Mouse (Mus musculus): ENCODE measurements around the gene Gtf2h1. TPM values are rescaled to one million over a fixed set of nuclear protein-coding genes. Genes with fewer than 3 reads are reported as not detected.
"Not testable (repeated sequence)": the region's sequence is repeated elsewhere in the genome, so short reads cannot be mapped to it uniquely, and the experiment has no call there.

Gtf2h1 gene
- polyA plus RNA-seq, 1 experiment from 2014 or later: 48.5 TPM

- peaks cover 17% of the 10 kb centered on the region for H3K4me1 ChIP-seq
- 82% methylated on average over 4 of the region's 4 CpGs for WGBS
- H3K9me3 ChIP-seq (replicated peaks): no peaks in the 10 kb centered on the region
- no peak overlapping the region for H3K9ac ChIP-seq
- ATAC-seq (ENCODE audit: insufficient number of reproducible peaks, low FRiP score, low TSS enrichment, low read depth): no peak
- no peak overlapping the region for H3K27ac ChIP-seq (replicated peaks)
- H3K27me3 ChIP-seq: no peaks in the 10 kb centered on the region
- H3K4me2 ChIP-seq (replicated peaks): no peak overlapping the region
- no peak overlapping the region for H3K4me3 ChIP-seq (replicated peaks)
- peaks cover 8% of the 10 kb centered on the region; the same call in 1 of the 2 replicates for H3K36me3 ChIP-seq
Measured at GRCm38 (mm10) chr7:46793871-46794270, 2.0 kb upstream of the Gtf2h1 start.

DNA sequence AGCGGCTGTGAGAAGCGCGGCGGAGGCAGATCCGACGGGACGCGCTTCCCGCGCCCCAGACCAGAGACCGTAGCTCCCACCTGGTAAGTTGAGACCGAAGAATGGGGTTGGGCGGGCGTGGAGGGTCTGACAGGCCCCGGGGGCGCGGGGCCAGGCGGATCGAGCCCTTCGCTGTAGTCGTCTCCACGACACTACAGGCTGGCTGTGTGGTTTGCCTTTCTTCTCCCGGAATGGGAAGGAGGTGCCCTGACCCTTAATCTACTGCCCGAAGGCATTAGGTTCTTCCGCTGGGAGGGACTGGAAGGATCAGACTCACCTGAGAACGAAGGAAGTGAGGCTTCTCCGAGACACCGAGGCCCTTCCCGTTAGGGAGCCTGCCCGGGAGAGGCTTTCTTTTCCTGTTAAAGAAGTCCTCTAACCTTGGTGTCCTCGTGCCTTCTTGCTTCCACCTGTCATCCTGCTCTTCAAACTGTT lies 340 bp downstream of the Gtf2h1 start:
- Histone ChIP-seq H3K27ac (replicated peaks) (peak overlapping the region; percentile 89), H3K9ac (peak overlapping the region; percentile 88), H3K4me2 (replicated peaks) (peak overlapping the region; percentile 89), H3K4me3 (replicated peaks) (peak overlapping the region; percentile 93), H3K27me3 (no peaks in the 10 kb centered on the region), H3K4me1 (peaks cover 17% of the 10 kb centered on the region), H3K36me3 (0 out of 2 replicates have a peak, but pooled peaks cover 6% of the 10 kb centered on the region), H3K9me3 (replicated peaks) (no peaks in the 10 kb centered on the region)
- WGBS: 0% methylated on average over 31 of the region's 31 CpGs
- no peak; the same call in 1 of the 2 replicates for ATAC-seq (ENCODE audit: insufficient number of reproducible peaks, low FRiP score, low TSS enrichment, low read depth)

DNA sequence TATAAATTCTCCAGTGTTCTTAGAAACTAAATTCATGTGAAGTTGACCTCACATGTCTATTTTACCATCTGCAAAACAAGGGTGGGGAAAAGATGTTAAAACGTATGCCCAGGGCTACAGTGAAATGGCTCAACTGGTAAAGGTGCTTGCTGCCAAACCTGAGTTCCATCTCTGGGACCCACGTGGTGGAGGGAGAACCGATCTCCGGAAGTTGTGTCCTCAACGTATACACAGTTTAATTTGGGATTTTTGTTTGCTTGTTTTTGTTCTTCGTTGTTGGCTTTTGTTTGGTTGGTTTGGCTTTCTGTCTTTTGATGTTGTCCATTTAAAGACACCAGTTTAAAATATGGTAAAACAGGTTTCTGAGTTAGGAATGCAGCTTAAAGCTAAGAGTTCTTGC lies 876 bp downstream of the Gtf2h1 start:
- H3K9me3 ChIP-seq (replicated peaks): no peaks in the 10 kb centered on the region
- 50% methylated on average over 6 of the region's 6 CpGs for WGBS
- H3K9ac ChIP-seq: peak overlapping the region; percentile 88
- H3K27ac ChIP-seq (replicated peaks): no peak overlapping the region
- peak overlapping the region; percentile 89 for H3K4me2 ChIP-seq (replicated peaks)
- peaks cover 17% of the 10 kb centered on the region for H3K4me1 ChIP-seq
- no peak for ATAC-seq (ENCODE audit: insufficient number of reproducible peaks, low FRiP score, low TSS enrichment, low read depth)
- peaks cover 10% of the 10 kb centered on the region for H3K36me3 ChIP-seq
- no peaks in the 10 kb centered on the region for H3K27me3 ChIP-seq
- peak overlapping the region; percentile 93 for H3K4me3 ChIP-seq (replicated peaks)

GRCm38 (mm10) chr7:46810325-46810724 lies 14.4 kb downstream of the Gtf2h1 start:
- WGBS: 98% methylated on average over 6 of the region's 6 CpGs
- no peak overlapping the region for H3K4me2 ChIP-seq (replicated peaks)
- no peak overlapping the region for H3K27ac ChIP-seq (replicated peaks)
- H3K4me1 ChIP-seq: no peaks in the 10 kb centered on the region
- no peak overlapping the region for H3K9ac ChIP-seq
- no peaks in the 10 kb centered on the region for H3K9me3 ChIP-seq (replicated peaks)
- no peaks in the 10 kb centered on the region for H3K27me3 ChIP-seq
- H3K36me3 ChIP-seq: peaks cover 69% of the 10 kb centered on the region
- no peak for ATAC-seq (ENCODE audit: insufficient number of reproducible peaks, low FRiP score, low TSS enrichment, low read depth)
- no peak overlapping the region for H3K4me3 ChIP-seq (replicated peaks)

DNA sequence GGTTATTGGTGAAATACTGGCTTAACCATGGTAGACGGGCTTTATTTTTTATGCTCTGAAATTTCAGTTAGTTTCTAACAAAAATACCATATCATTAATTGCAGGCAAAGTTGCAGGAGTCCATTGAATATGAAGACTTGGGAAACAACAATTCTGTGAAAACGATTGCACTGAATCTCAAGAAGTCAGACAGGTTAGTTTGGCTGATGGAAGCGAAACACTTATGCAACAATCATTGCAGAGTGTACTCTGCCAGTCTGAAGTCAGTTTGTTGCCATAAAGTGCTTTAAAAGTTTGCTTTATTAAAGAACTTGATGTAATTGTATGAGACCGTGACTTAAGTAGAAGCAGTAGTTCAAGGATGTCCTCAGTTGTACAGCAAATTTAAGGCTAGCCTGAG lies 18.1 kb downstream of the Gtf2h1 start:
- Histone ChIP-seq H3K4me1 (no peaks in the 10 kb centered on the region), H3K27me3 (no peaks in the 10 kb centered on the region)
- ATAC-seq (ENCODE audit: insufficient number of reproducible peaks, low FRiP score, low TSS enrichment, low read depth): no peak

GRCm38 (mm10) chr7:46820876-46821632 lies 25.2 kb downstream of the Gtf2h1 start:
- not testable (repeated sequence) for H3K9me3 ChIP-seq (replicated peaks); H3K4me1 ChIP-seq; ATAC-seq (ENCODE audit: insufficient number of reproducible peaks, low FRiP score, low TSS enrichment, low read depth); H3K27me3 ChIP-seq; H3K4me3 ChIP-seq (replicated peaks); H3K4me2 ChIP-seq (replicated peaks); H3K27ac ChIP-seq (replicated peaks); H3K9ac ChIP-seq
- WGBS: 90% methylated on average over 15 of the region's 15 CpGs
- H3K36me3 ChIP-seq: peaks cover 70% of the 10 kb centered on the region

More for the DNA sequence above, 18.1 kb downstream of the Gtf2h1 start:
- no peaks in the 10 kb centered on the region for H3K9me3 ChIP-seq (replicated peaks)
- H3K9ac ChIP-seq: no peak overlapping the region
- 86% methylated on average over 4 of the region's 4 CpGs for WGBS
- H3K36me3 ChIP-seq: peaks cover 77% of the 10 kb centered on the region
- no peak overlapping the region for H3K27ac ChIP-seq (replicated peaks)
- H3K4me2 ChIP-seq (replicated peaks): no peak overlapping the region
- no peak overlapping the region for H3K4me3 ChIP-seq (replicated peaks)

DNA sequence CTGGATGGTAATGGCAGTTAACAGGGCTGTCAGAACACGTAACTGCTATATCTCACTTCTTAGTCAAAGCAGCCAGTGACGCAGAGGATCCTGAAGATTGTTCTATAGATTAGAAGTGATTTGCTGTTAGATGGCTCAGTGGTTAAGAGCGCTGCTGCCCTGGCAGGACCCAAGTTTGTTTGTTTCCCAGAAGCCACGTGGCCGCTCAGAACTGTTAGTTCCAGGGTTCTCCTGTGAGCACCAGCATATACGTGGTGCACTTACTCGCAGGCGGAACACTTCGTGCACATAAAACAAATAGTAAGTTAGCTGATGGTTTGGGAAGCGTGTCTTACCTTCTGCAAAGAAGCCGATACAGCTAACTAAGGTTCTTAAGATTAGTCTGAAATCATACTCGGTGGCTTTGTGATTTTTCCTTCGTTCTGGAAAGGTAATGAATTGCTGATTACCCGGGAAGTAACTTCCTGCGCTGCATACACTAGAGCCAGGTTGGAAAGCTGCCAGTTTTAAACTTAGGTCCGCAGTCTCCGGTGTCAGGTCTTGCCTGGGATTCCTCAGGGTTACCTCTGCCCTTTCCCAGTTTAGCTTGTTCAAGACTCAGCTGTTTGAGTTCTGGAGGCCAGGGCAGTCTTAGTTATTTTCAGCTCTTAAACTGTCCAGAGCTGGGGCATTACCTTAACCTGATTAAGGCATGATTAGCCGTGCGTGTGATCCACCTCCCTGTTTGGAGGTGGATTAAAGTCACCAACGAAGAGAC lies 31.3 kb downstream of the Gtf2h1 start:
- no peak overlapping the region for H3K27ac ChIP-seq (replicated peaks)
- H3K36me3 ChIP-seq: peaks cover 21% of the 10 kb centered on the region
- no peaks in the 10 kb centered on the region for H3K9me3 ChIP-seq (replicated peaks)
- H3K4me2 ChIP-seq (replicated peaks): no peak overlapping the region
- ATAC-seq (ENCODE audit: insufficient number of reproducible peaks, low FRiP score, low TSS enrichment, low read depth): no peak
- 67% methylated on average over 20 of the region's 20 CpGs for WGBS
- no peak overlapping the region for H3K4me3 ChIP-seq (replicated peaks)
- H3K9ac ChIP-seq: no peak overlapping the region
- H3K4me1 ChIP-seq: no peaks in the 10 kb centered on the region
- no peaks in the 10 kb centered on the region for H3K27me3 ChIP-seq

- no peaks in the 10 kb centered on the region for H3K4me1 ChIP-seq
- H3K4me3 ChIP-seq (replicated peaks): no peak overlapping the region
- H3K27ac ChIP-seq (replicated peaks): no peak overlapping the region
- H3K36me3 ChIP-seq: peaks cover 15% of the 10 kb centered on the region
- H3K27me3 ChIP-seq: no peaks in the 10 kb centered on the region
- no peak overlapping the region for H3K9ac ChIP-seq
- H3K9me3 ChIP-seq (replicated peaks): no peaks in the 10 kb centered on the region
- 88% methylated on average over 2 of the region's 2 CpGs for WGBS
- ATAC-seq (ENCODE audit: insufficient number of reproducible peaks, low FRiP score, low TSS enrichment, low read depth): no peak
- no peak overlapping the region for H3K4me2 ChIP-seq (replicated peaks)
Measured at GRCm38 (mm10) chr7:46827803-46828184, 31.9 kb downstream of the Gtf2h1 start.

GRCm38 (mm10) chr7:46829911-46830310 lies 34.0 kb downstream of the Gtf2h1 start:
- H3K4me1 ChIP-seq: no peaks in the 10 kb centered on the region
- no peak overlapping the region for H3K27ac ChIP-seq (replicated peaks)
- H3K36me3 ChIP-seq: no peaks in the 10 kb centered on the region
- H3K4me2 ChIP-seq (replicated peaks): no peak overlapping the region
- H3K9ac ChIP-seq: no peak overlapping the region
- no peak for ATAC-seq (ENCODE audit: insufficient number of reproducible peaks, low FRiP score, low TSS enrichment, low read depth)
- no peak overlapping the region for H3K4me3 ChIP-seq (replicated peaks)
- 84% methylated on average over 12 of the region's 12 CpGs for WGBS
- H3K27me3 ChIP-seq: no peaks in the 10 kb centered on the region
- H3K9me3 ChIP-seq (replicated peaks): no peaks in the 10 kb centered on the region

GRCm38 (mm10) chr7:46830799-46831590 lies 35.1 kb downstream of the Gtf2h1 start:
- H3K4me2 ChIP-seq (replicated peaks): no peak overlapping the region
- no peaks in the 10 kb centered on the region for H3K4me1 ChIP-seq
- no peak overlapping the region for H3K9ac ChIP-seq
- no peak for ATAC-seq (ENCODE audit: insufficient number of reproducible peaks, low FRiP score, low TSS enrichment, low read depth)
- no peaks in the 10 kb centered on the region for H3K9me3 ChIP-seq (replicated peaks)
- H3K4me3 ChIP-seq (replicated peaks): no peak overlapping the region
- H3K27ac ChIP-seq (replicated peaks): no peak overlapping the region
- 56% methylated on average over 13 of the region's 13 CpGs for WGBS
- no peaks in the 10 kb centered on the region for H3K27me3 ChIP-seq
- H3K36me3 ChIP-seq: no peaks in the 10 kb centered on the region

GRCm38 (mm10) chr7:46831693-46832092 lies 35.8 kb downstream of the Gtf2h1 start:
- H3K36me3 ChIP-seq: no peaks in the 10 kb centered on the region
- H3K4me1 ChIP-seq: no peaks in the 10 kb centered on the region
- H3K4me2 ChIP-seq (replicated peaks): no peak overlapping the region
- H3K9me3 ChIP-seq (replicated peaks): no peaks in the 10 kb centered on the region
- no peak overlapping the region for H3K4me3 ChIP-seq (replicated peaks)
- no peak overlapping the region for H3K27ac ChIP-seq (replicated peaks)
- no peaks in the 10 kb centered on the region for H3K27me3 ChIP-seq
- no peak for ATAC-seq (ENCODE audit: insufficient number of reproducible peaks, low FRiP score, low TSS enrichment, low read depth)
- WGBS: 72% methylated on average over 8 of the region's 8 CpGs
- H3K9ac ChIP-seq: no peak overlapping the region

All from embryonic facial prominence, embryonic 15.5 days (tissue).